Mouse (Mus musculus): ENCODE results near the gene Ppfia4. TPM values are rescaled to one million over a fixed set of nuclear protein-coding genes. Genes with fewer than 3 reads are reported as not detected.

The Ppfia4 gene
- 10 to 100 TPM; 11.2 to 13.7 TPM for total RNA-seq (2021)
- long read RNA-seq, experiment 1, partial matches to known transcripts = 17 of 31 reads
- long read RNA-seq, experiment 1, other reads (novel, unspliced or antisense) = 14 of 31 reads
- long read RNA-seq, experiment 2, partial matches to known transcripts = 17 of 27 reads
- long read RNA-seq, experiment 2, other reads (novel, unspliced or antisense) = 10 of 27 reads

DNA sequence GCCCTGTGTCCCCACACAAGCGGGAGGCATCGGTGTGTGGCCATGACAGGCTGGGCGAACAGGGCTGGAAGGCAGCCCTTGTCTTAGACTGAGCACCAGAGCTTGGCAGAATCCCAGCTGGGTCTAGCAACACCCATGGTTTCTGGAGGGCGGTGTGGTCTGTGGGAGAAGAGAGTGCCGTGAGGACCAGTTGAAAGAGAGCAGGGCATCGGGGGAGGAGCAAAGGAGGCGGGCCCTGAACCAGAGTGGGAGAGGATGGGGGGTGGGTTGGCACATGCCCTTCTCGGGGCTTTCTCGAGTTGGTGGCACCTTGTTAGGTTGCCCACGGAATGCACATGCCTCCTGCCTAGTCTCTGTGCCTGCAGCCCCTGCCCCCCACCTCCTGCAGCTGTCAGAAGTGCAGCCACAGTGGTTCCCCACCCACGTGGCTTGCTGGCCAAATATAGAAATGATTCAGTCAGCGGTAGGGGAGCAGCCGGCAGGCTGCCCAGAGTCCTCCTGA is at the start of gene Ppfia4:
Gene Ppfia4, minus strand, starts transcription at position 159 of the 502 bp plus-strand sequence.
- DNase-seq = peak; percentile 73

DNA sequence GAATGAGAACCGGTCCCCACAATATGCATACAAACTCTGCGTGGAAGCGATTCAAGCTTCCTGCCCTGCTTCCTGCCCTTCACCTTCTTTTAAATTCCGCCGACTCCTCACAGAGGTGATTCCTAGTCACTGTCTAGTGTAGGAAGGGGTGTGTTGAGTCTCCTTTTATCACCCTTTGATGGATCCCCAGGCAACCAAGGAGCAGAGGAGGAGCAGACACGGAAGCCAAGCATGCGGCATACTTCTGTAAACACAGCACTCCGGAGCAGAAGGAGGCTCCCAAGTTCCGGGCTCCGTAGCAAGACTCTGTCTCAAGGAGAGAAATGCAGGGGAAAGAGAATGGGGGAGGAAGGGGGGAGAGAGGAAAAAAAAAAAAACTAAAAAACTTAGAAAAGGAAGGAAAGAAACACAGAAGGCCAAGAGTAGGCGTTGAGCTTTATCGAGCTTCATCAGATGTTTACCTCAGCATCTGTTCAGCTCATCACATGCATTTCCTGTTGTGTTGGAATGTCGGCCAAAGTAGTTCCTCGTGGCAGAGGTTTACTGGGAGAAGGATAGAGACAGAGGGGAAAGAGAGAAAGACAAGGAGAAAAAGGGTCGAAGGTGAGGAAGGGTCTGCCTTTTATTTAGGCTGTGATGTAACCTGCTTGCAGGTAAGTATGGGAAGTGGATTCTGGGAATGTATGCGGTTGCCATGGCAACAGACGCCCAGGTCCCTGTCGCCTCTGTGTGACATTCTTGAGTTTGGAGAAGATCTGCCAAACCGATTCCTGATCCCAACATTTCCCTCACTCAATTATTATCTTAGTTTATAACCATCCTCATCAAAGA is 49.3 kb upstream of the Ppfia4 start:
- no peak for DNase-seq

DNA sequence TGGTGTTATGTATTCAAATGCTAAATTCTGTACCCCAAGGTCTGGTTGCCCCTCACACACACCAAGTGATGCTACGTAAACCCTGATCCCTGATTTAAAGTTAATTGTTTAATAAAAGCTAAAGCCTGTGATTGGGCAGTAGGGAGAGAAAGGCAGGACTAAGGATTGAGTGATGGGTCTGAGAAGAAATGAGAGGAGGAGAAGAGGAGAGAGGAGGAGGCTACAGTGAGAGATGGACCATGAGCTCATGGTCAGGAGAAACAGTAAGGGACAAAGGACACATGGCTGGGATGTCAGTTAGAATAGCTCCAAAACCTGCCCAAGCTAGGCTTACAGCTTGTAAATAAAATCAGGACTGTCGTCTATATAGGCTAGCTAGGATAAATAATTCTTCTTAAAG is 48.3 kb upstream of the Ppfia4 start:
- no peak for DNase-seq

DNA sequence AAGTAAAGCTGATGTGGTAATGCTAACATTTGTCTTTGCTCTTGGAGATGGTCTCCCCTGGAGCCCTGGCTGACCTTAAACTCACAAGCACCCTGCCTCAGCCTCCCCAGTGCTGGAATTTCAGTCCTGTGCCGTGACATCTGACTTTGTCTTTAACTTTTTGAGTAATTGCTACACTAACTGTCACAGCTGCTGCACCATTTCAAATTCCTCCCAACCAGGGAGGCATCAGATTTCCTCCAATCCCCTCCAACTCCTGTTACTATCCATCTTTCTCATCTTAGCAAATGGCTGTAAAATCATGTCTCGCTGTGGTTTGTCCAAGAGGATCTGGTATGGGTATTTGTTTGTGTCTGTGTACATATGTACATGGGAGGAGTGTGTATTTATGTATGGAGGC is 41.4 kb upstream of the Ppfia4 start:
- no peak for DNase-seq

DNA sequence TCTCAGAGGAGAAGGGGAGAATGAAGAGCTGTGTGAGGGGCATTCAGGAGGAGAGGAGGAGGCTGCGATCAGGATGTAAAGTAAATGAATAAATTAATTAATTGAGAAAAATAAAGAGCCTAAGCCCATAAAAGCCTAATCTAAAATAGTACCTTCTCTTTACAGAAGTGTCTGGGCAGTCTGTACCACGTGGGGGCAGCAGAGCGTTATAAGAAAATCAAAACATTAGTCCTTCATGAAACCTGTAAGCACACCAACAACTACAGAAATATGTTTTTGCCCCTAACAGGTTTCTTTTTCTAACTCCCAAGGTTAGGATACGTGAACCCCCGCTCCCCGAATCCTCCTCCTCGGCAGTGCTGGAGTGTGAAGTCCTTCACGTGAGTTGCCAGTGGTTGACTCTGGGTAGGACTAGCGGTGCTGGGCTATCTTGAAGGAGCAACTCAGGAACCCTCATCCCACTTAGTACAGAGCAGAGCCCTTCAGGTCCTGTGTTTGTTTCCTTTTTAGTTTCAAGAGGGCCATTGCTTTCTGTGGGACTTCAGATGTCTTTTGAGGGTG is 36.1 kb upstream of the Ppfia4 start:
- DNase-seq = peak; percentile 70

DNA sequence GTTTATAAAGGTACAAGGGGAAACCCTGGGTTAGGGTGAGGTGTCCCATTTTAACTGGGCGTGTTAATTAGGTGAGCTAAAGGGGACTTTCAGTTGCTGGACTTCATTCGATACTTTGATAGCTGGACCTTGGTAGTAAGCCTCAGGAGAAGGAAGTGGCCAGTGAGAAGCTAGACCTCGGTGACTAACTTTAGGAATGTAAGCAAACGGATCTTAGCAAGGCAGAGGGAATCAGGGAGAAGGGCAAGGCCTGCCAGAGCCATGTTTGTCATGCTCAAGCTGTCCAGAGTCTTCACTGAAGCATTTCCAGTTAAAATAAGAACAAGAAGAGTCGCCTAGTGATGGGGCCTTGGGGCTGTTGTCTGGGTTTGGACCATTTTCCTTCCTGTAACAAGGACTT is 32.8 kb upstream of the Ppfia4 start:
- DNase-seq = no peak

DNA sequence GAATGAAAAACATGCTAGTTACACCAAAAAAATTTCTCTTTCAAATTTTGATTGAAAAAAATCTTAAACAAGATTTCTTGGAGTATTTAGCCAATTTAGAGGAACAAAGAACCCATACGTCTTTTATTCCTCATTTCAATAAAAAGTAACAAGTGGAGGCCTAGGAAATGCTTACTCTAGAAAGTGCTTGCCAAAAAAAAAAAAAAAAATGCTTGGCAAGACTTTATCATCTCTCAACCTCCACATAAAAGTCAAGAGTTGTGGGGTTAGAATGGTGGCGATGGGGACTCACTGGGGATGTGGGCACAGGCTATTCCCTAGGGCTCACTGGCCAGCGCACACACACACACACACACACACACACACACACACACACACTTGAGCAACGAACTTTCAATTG is 30.5 kb upstream of the Ppfia4 start:
- no peak for DNase-seq

DNA sequence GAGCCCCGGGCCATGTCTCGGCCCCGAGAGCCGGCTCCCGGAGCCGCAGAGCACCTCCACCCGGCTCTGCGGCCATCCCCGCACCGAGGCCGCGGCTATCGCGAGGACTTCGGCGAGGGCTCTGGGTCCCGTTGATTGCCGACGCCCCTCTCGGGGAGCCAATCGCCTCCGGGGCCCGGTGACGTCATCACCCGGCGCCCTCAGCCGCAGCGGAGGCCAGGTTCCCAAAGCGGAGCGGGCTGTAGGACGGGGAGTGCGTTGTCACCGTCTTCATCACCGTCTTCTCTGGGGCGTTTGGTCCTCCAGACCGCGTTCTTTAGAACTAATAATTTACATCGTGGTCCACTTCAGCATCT is 29.1 kb upstream of the Ppfia4 start, which contains the start of gene Tmem183a:
Gene Tmem183a, minus strand, starts transcription at position 123 of the 356 bp plus-strand sequence.
- peak; percentile 98 for DNase-seq

DNA sequence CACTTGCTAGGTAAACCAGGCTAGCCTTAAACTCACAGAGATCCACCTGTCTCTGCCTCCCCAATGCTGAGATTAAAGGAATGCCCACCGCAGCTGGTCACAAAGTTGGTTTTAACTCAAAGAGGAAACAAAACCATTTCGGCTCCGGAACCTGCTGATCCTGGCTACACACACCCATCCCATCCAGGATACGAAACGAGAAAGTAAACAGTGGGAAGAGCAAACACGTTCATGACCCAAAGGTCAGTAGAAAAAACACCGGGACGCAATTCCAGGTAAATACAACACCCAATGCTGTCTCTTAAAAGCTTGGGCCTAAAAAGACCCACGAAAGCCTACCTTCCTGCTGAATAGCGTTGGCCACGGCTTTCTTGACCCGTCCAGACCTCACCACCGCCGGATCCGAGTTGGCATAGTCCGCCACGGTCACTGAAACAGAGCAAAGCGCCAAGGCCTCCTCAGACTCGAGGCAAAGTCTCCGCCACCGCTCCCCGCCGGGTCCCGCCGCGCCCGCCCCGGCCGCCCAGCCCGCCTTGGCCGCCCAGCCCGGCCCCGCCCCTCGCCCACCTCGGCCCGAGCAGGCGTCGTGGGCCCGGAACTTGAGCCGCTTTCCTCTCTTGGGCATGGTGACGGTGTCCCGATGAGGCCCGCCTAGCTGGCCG is 28.6 kb upstream of the Ppfia4 start:
- no peak for DNase-seq

DNA sequence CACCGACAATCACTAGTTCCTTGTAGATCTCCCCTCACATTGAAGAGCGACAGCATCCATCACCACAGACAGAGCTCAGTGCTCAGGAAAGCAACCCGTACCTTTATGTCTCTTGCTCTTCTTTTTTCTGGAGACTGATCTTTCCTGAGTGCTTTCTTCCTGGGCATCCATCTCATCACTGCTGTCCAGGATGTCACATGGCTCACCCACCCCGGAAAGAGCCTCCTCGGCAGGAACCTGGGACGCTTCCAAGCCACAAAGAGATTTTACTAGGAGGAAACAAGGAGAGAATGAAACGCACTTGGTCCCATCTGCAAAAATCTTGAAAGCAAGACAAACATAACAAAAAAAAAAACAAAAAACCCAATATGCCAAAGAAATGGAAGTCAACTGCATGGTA is 27.9 kb upstream of the Ppfia4 start:
- no peak for DNase-seq

DNA sequence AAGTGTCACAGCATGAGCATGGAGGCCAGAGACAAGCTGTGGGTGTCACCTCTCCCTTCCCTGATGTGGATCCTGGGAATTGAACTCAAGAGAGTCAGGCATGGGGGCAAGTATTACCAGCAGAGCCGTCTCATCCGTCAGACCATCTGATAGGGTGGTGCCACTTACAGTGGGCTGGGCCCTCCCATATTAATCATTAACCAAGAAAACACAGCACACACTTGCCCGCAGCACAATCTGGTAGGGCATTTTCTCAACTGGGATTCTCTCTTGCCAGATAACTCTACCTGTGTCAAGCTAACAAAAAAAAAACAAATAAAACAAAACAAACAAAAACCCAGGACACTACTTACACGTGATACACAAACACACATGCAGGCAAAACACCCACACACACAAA is 24.7 kb upstream of the Ppfia4 start:
- no peak for DNase-seq

DNA sequence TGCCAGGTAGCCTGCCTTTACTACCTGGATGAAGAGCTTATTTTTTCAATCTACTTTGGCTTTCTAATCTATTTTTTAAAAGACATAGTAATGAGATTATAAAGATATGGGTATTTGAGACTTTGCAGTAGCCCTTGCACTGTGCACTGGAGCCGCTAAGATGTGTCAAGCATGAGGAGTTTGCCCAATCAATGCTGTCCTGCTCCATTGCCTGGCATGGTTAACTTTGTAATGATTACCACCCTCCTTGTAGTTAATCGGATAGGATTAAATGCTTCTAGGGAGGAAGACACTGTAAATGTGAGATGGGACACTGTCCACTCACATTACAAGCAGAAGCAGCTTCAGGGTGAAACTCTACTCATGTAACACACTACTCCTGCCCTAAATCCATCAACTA is 20.6 kb upstream of the Ppfia4 start:
- DNase-seq = no peak

DNA sequence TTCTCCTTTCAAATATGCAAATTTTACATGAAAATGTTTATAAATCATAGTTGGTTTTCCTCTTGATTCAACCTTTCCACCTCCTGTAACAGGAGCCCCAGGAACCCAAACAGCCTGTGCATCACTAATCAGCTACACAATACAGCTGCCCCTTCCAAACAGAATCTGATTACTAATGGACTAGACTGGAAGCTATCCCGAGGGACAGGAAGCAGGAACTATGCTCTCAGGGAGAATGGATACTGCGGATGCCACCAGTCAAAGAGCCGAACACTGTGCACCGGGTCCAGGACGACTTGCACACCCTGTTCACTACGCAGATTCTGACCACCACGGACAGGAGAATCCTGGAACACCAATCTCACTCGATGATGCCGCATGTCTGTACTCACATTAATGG is 15.1 kb upstream of the Ppfia4 start:
- no peak for DNase-seq

DNA sequence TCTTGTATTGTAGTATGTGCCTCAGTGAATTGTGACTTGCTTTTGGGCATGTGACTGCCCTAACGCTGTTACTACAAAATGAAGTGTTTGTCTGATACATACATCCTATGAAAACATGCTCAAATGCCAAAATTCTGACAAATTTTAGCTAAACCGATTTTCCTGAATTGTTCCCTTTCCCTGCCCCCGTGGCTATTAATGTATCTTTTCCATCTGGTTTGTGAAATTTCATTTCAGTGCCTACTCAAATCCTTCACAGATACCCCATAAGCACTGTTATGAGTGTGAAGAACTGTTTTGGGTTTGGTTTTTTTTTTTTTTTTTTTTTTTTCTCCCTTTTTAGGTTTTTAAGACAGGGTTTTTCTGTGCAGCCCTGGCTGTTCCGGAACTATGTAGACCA is 12.3 kb upstream of the Ppfia4 start:
- no peak for DNase-seq

DNA sequence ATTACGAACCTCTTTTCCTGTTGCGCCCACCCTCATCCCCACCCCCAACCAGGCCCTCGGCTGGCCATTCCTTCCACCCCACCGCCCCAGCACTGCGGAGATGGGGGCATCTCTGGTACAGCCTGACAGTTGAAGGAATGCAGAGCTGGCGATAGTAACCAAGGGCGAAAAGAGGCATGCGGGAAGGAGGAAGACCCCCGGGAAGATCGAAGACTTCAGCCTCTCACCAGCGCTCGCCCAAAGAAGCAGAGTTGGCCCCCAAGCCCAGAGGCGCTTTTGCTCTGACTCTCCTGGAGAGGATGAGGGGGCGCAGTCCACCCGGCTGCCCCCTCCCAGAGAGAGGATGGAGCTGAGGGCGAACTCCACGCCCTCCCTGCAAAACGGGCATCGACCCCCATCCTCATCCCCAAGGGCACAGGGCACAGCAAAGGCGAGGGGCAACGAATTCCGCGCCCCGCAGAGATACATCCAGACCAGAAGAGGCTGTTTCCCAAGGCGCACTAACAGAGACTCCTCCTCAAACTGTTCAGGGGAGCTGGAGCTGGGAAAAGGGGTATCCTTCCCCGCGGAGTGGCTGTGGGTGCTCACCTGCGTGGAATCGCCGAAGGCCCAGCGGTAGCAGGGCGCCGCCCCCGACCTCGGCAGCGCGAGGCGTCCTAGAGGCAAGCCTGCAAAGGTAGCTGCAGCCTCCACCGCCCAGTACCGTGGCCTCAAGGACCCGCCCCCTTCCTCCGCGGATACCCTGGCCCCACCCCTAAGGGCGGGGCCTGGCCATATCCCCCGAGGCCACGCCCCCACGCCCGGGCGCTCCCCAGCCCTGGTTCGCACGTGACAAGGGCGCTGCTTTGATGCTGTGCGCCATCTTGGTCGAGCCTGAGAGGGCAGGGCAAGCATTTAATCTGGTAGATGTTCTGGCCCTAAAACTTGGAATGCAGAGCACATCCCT is 11.6 kb upstream of the Ppfia4 start:
- peak; percentile 80 for DNase-seq

DNA sequence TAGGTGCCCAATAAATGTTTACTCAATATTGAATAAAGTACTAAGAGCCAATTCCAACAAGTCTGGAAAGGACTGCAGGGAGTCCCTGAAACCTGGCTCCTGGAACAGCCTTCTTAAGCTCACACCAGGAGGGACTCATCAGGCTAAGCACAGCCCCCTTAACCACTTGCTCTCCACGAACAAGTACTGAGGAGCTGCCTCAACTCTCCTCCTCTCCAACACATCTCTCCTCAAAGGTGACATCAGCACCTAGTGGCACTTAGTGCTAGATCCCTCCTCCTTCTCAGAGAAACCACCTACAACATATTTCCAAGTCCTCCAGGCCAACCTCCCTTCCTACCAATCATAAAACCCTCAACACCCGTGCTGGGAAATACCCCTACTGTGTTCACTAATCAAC is 10.8 kb upstream of the Ppfia4 start:
- DNase-seq = no peak

DNA sequence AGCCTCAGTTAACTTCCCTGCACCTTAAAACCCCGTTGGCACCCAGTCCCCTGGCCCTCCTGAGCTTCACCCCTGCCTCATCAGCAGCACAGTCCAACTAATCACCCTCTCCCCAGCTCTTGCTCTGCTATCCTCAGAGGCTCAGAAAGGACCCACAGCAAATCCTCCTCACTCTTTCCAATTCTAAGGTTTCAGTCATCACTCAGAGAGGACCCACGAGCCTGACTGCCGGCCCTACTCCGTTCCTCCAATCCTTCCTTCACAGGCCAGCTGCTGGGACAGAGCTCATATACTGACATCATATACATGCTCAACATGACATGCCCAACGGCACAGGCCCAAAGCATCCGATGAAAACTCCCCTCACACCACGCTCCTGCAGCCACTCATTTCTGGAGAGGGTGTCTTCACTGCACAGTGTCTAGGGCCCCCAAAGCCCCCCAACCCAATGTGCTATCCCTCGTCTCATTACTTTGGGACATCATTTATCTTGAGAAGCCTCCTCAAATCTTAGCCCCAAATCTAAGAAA is 10.1 kb upstream of the Ppfia4 start:
- DNase-seq = no peak

DNA sequence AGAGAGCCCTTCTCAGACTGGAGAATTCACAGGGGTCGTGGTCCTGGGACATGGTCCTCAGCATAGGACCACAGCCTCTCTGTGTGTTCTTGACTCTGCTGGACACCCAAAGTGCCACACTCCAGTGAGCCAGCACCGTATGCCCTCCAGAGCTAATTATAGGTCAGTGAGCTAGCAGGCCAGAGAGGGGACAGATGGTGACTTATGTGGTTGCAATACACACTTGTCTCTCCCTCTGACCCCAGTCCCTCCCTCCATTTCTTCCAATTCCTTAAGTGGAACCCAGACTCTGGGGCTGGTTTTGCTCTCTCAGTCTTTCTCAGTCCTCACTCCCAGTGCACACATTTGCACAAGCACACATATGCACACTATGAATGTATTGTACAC is 9.5 kb upstream of the Ppfia4 start:
- DNase-seq = no peak

DNA sequence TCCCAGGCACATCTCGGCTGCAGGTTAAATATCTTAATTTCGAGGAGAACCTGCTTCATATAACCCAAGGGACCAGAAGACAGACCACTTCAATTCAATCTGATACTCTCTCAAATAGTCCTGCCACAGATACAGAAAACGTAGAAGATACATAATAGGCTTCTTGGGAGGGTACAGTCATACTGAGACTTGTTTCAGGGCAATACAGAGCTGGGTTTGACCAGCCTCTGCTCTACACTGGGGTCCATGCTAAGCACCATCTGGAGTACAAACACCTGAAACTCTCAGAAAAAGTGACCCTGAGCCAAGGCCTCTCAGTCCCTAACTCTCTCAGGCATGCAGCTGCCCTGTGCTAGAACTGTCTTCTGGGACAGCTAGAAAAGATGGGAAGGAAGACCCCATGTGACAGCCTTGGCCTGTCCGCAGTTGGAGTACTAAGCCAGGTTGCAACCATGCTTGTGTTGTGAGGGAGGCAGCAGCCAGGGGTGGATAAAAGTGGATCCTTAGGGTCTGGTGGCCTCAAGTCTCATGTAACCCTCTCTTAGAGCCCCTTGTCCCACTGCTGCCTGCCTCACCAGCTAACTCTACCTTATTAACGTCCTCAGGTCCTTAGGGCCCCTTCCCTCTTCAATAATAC is 9.0 kb upstream of the Ppfia4 start:
- no peak for DNase-seq

DNA sequence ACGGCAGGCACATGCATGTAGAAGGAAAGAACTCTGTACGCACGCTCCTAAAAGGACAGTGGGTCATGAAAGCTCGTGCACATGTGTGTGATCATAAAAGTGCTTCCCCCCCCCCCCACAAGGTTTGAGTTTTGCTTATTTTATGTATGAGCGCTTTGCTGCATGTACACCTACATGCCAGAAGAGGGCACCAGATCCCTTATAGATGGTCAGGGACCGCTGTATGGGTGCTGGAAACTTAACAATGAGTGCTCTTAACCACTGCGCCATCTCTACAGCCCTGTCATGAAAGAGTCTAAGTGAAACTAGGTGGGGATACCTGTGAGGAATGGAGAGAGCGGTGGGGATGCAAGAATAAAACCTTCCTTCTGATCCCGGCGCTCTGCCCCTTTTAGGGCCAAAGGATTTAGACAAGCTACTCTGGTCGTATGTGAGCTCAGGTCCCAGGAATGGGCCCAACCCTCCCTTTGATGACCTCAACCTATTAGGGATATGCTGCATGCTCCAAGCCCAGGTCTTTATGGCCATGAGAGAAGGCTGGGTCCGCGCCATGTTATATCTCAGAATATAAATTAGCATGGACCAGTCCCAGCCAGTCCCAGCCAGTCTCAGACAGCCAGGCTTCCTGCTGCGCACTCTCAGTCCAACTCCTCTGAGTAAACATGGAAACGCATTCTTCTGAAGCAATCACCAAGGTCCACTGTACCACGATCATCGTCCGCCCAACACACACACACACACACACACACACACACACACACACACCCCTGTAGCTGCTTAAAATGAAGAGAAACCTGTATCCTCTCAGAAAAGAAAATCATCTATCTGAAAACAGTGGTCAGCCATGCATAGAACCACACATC is 7.3 kb upstream of the Ppfia4 start:
- DNase-seq = no peak
